Comparison of ENCODE assay signal across 8 mouse cellular contexts in the genomic region with DNA sequence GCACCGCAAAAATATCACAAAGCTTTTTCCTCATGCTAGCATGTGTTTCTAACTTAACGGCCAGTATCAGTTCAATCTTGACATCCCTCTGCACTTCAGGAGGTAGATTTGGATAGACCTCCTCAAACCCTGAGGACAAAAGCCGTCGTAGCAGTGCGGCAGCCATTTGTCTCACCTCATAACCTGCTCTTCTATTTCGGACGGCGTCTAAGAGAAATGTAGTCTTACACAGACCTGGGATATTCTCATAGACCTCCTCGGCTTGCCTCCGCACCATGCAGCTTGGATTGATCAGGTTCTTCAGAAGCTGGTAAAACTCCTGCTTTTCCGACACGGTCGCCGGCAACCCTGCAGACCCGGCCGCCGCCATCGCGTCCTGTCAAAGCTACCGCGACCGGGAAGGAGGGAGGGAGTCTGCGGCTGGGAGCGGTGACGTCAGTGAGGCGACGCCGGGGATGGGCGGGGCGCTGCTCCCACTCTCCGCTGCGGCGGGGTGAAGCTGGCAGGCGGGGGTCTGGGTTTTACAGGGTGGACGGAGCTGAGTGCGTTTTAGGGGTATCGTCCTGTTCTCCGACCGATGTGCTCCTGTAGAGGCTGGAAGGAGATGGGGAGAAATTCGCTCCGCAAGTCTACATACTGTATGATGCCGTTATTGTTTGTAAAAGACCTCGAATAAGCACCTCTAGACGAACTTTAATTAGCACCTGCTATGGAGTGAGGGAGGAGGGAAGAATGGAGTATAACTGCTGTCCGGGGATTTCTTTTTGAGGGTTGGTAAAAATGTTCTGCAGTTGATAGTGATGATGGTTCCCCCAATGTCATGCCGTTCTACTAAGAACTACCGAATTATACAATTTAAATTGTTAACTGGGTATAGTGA. TPM values are rescaled to one million over a fixed set of nuclear protein-coding genes. Genes with fewer than 3 reads are reported as not detected.
DNase-seq lines count a peak whose midpoint lies in the region; ATAC-seq and TF ChIP-seq lines count a peak whose summit lies in the region.

Ranbp6 (minus strand) TSS at position 394 of the 880 bp plus-strand sequence.

- H3K79me2 ChIP-seq in macrophage (ENCODE audit: inconsistent target): peaks cover 42% of the 10 kb centered on the region

- intact Hi-C loops in left cerebral cortex, adult 2 months (cut with DNase I): no loop called here

- no peak for TF ChIP-seq CTCF in left cerebral cortex, adult 2 months (IDR thresholded peaks at IDR 0.05)

- peak; percentile 98 for ATAC-seq in hindbrain, embryonic 16.5 days

- peak within 1 kb of the TSS; percentile 80 for H3K9ac ChIP-seq in hindbrain, embryonic 16.5 days (ENCODE audit: low read depth, low read length)

- H3K4me1 ChIP-seq in hindbrain, embryonic 16.5 days (ENCODE audit: control insufficient read depth, insufficient read depth, low read depth, low read length): peaks cover 29% of the 10 kb centered on the region

- peaks cover 13% of the 10 kb centered on the region for H3K36me3 ChIP-seq in hindbrain, embryonic 16.5 days (ENCODE audit: control insufficient read depth, insufficient read depth, low read length)
- 0 out of 2 replicates have a peak, but pooled peaks cover 4% of the 10 kb centered on the region for H3K36me3 ChIP-seq in macrophage (ENCODE audit: inconsistent target)

- H3K27ac ChIP-seq in hindbrain, embryonic 16.5 days (ENCODE audit: low read depth, low read length): peak within 1 kb of the TSS; percentile 82
- peak within 1 kb of the TSS; percentile 81 for H3K27ac ChIP-seq in left cerebral cortex, adult 2 months
- peak within 1 kb of the TSS; percentile 29; the same call in 1 of the 2 replicates for H3K27ac ChIP-seq in macrophage

- H3K27me3 ChIP-seq in hindbrain, embryonic 16.5 days (replicated peaks; ENCODE audit: control insufficient read depth, insufficient read depth, low read length): no peaks in the 10 kb centered on the region

- peak; percentile 89 for DNase-seq in ZHBTc4 (ENCODE audit: low read depth, low spot score)
- DNase-seq in cerebellum, postnatal 4 days (ENCODE audit: low spot score in 2 of 2): peak; percentile 86 to 93
- peak; percentile 92 for DNase-seq in gastrocnemius, adult 18-20 months (ENCODE audit: low spot score)
- DNase-seq in left cerebral cortex, adult 2 months (ENCODE audit: extremely low spot score in 1 of 2, low spot score in 2 of 2): peak; percentile 93 to 96
- peak; percentile 71 for DNase-seq in retina, postnatal 7 days (ENCODE audit: low read depth, low spot score)
- DNase-seq in urinary bladder, adult 18-20 months (ENCODE audit: low spot score in 2 of 2): peak; percentile 85 to 89

- H3K4me3 ChIP-seq in hindbrain, embryonic 16.5 days (ENCODE audit: low read length): peak within 1 kb of the TSS; percentile 85
- H3K4me3 ChIP-seq in left cerebral cortex, adult 2 months: peak within 1 kb of the TSS; percentile 58
- peak within 1 kb of the TSS; percentile 92 for H3K4me3 ChIP-seq in macrophage (ENCODE audit: inconsistent target)

- H3K9me3 ChIP-seq in hindbrain, embryonic 16.5 days (ENCODE audit: control insufficient read depth, low read length): no peaks in the 10 kb centered on the region

- peak within 1 kb of the TSS; percentile 75 for H3K4me2 ChIP-seq in hindbrain, embryonic 16.5 days (ENCODE audit: low read length)

- 1% methylated on average over 47 of the region's 47 CpGs for WGBS in hindbrain, embryonic 16.5 days
- WGBS in macrophage (ENCODE audit: missing documents): 1% methylated on average over 47 of the region's 47 CpGs

RNA-seq across cellular contexts. Expression of gene Ranbp6, which starts in this region (rescaled TPM):
- total RNA-seq in gastrocnemius, adult 18-20 months (2021): 10 to 100 TPM; 10.0 to 11.6 TPM
- 44.9 and 48.7 TPM in 2 replicates for polyA plus RNA-seq in hindbrain, embryonic 16.5 days (2015; fragmentation: Nextera tagmentation; extraction: Ambion mirVana)
- total RNA-seq in left cerebral cortex, adult 2 months (2021): 10 to 100 TPM; 32.1 to 36.4 TPM
- 10 to 100 TPM in 14 of 26 experiments, 1 to 10 TPM in 12; 2.6 to 27.1 (median 11.5) TPM for total RNA-seq in macrophage (2018; cell fraction: chromatin; rRNA removed)
- 1 to 10 TPM; 2.2 to 9.9 (median 5.5) TPM for total RNA-seq in macrophage (2018; cell fraction: cytosol; rRNA removed)
- total RNA-seq in macrophage (2018; cell fraction: nucleus; rRNA removed): 10 to 100 TPM in 10 of 26 experiments, 1 to 10 TPM in 16; 3.3 to 28.2 (median 9.1) TPM
- 6.2 to 6.7 TPM (median 6.6 TPM) in 3 replicates for polyA plus RNA-seq in macrophage (2018)

Comparison
In these comparisons a context has a peak if more than half of its experiments do, and no peak if none do; other contexts are left out.
1. Peak in every context shown above with its lines: DNase-seq, ATAC-seq, H3K4me3 ChIP-seq and H3K27ac ChIP-seq.
2. H3K27ac ChIP-seq: peak in every context shown above with its lines; median percentile 82 in hindbrain, embryonic 16.5 days; 81 in left cerebral cortex, adult 2 months; 29 in macrophage.